Mouse (Mus musculus) heart, embryonic 16.5 days (tissue): ENCODE data around the gene Cdh5. TPM values are rescaled to one million over a fixed set of nuclear protein-coding genes. Genes with fewer than 3 reads are reported as not detected.
A peak's percentile ranks its signal among the peaks of the same experiment; 100 is the strongest.
"Not testable (repeated sequence)": the region's sequence is repeated elsewhere in the genome, so short reads cannot be mapped to it uniquely, and the experiment has no call there.

ENCODE experiments used
- ATAC-seq: fragments of 200-750 bp; cut with Nextera tagmentation; replicated peaks from 2 replicates; pipeline ENCODE4 v1.8.0; 2017; ENCODE audit warnings: moderate number of reproducible peaks; ENCODE audit not compliant: insufficient read depth, low FRiP score; ENCODE audit errors: extremely low read depth
- H3K27ac ChIP-seq: fragments of 300-500 bp; sonication (generic); 2 replicates; pipeline ENCODE4 v1.5.1; 2014; ENCODE audit warnings: mild to moderate bottlenecking, low read length, control low read depth, moderate library complexity
- H3K27me3 ChIP-seq: fragments of 300-500 bp; sonication (generic); 2 replicates; pipeline ENCODE4 v1.6.1; 2014; ENCODE audit warnings: low read length, mixed read lengths; ENCODE audit not compliant: control insufficient read depth, insufficient read depth
- H3K36me3 ChIP-seq: fragments of 300-500 bp; sonication (generic); 2 replicates; pipeline ENCODE4 v1.6.1; 2014; ENCODE audit not compliant: control insufficient read depth, insufficient read depth
- H3K4me1 ChIP-seq: fragments of 300-500 bp; sonication (generic); 2 replicates; pipeline ENCODE4 v1.6.1; 2014; ENCODE audit warnings: low read length, mixed read lengths; ENCODE audit not compliant: control insufficient read depth, insufficient read depth
- H3K4me2 ChIP-seq: fragments of 300-500 bp; sonication (generic); 2 replicates; pipeline ENCODE4 v1.6.1; 2014; ENCODE audit warnings: low read depth, mild to moderate bottlenecking, control low read depth, low read length
- H3K4me3 ChIP-seq: fragments of 300-500 bp; sonication (generic); 2 replicates; pipeline ENCODE4 v1.5.1; 2014; ENCODE audit warnings: mild to moderate bottlenecking, control low read depth, low read length
- H3K9ac ChIP-seq: fragments of 300-500 bp; sonication (generic); 2 replicates; pipeline ENCODE4 v1.6.1; 2014; ENCODE audit warnings: low read length, control low read depth
- H3K9me3 ChIP-seq: fragments of 300-500 bp; sonication (generic); replicated peaks from 2 replicates; pipeline ENCODE4 v1.6.1; 2016; ENCODE audit warnings: low read length; ENCODE audit not compliant: control insufficient read depth
- WGBS: fragments of 180-500 bp; shearing (Covaris S2); extraction: QIAGEN DNeasy Blood & Tissue Kit; methylation state at CpG from one replicate; pipeline ENCODE4 v1.1.7; 2014; 5-methylcytosine and 5-hydroxymethylcytosine counted together
- polyA plus RNA-seq: library from polyadenylated mRNA; unstranded; fragments of >200 nt; fragmentation: Nextera tagmentation; extraction: Ambion mirVana; gene quantifications from 2 replicates; pipeline ENCODE4 v1.2.1, GENCODE M21; 2015

Cdh5 gene
- polyA plus RNA-seq, 1 experiment from 2014 or later = 48.8 TPM

DNA sequence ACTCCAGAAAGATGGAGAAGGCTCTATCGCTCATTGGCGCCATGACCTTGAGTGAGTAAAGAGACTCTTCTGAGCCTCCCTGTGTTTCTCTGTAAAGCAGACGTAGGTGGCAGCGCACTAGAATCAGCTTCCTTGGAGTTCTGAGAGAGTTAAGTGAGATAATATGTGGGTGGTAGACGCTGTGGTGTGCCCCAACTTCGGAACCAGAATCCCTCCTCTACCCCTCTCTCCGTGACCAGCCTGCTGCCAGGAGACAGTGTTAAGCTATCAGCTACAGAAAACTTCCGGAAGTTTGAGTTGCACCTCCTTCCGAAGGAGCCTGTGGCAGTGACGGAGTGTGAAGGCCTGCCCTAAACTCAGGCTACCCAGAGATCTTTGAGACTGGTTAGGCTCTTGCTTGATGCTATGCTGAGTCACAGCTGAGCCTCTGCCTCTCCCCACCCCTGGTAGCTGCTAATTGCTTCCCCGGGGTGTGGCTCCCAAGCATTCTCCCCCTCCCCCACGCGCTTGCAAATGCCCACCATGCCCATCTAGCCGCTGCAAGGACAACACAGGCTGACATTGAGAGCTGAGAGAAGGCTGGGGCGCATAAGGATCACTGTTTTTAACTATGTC is 32.9 kb upstream of the Cdh5 start:
- H3K4me1 ChIP-seq = no peaks in the 10 kb centered on the region
- H3K27me3 ChIP-seq = no peaks in the 10 kb centered on the region
- no peak overlapping the region for H3K9ac ChIP-seq
- H3K4me3 ChIP-seq = no peak overlapping the region
- ATAC-seq = no peak
- H3K4me2 ChIP-seq = no peak overlapping the region
- WGBS = 58% methylated on average over 15 of the region's 15 CpGs
- no peaks in the 10 kb centered on the region for H3K36me3 ChIP-seq
- H3K27ac ChIP-seq = no peak overlapping the region
- no peaks in the 10 kb centered on the region for H3K9me3 ChIP-seq

DNA sequence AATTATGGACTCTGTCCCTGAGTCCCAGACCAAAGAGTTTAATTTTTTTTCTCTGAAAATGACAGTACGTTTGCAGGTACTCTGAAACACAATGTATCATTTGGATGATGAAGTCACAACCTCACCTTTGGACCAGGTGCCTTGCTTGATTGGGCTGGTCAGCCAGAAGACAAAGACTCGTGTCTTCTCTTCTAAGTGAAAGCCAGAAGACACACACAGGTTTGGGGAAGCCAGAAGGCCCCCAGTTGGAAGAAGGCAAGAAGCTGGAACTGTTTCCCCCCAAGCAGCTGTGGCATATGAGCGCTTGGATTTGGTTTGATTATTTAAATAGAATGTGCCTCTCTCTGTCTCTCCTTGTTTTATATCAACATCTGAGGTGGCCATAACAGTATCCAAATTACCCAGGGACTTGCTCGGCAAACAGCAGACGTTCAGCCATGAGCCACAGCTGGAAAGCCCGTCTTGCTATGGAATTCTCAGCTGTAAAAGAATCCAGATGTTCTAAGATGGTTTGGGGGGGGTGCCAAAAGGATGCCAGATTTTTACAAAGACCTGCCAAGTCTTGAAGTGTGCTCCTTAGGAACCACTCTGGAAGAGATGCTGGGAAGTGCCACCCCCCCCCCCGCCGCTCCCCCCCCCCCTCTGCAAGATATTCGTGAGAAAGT is 31.1 kb upstream of the Cdh5 start:
- not testable (repeated sequence) for H3K27me3 ChIP-seq, ATAC-seq, H3K27ac ChIP-seq, H3K36me3 ChIP-seq, H3K9me3 ChIP-seq, H3K4me1 ChIP-seq, H3K4me3 ChIP-seq, H3K9ac ChIP-seq, H3K4me2 ChIP-seq
- WGBS = 79% methylated on average over 8 of the region's 9 CpGs

DNA sequence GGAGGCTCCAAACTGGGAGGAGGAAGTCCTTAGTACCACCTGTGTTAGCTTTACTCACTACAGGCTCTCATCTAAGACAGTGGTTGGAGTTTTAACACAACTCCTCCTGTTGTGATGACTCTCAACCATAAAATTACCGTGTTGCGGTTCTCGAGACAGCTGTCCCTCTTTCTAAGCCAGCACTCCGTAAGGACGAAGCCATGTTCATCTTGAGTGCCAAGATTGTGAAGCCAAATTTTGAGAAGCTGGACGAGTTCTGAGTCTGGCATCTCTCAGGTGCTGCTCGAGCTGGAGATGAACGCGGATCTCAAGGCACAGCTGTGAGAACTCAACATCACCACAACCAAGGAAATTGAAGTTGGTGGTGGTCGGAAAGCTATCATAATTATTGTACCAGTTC is 30.5 kb upstream of the Cdh5 start:
- no peak overlapping the region for H3K27ac ChIP-seq
- H3K4me1 ChIP-seq = no peaks in the 10 kb centered on the region
- no peaks in the 10 kb centered on the region for H3K36me3 ChIP-seq
- H3K27me3 ChIP-seq = no peaks in the 10 kb centered on the region
- no peak overlapping the region for H3K4me2 ChIP-seq
- no peak overlapping the region for H3K4me3 ChIP-seq
- H3K9me3 ChIP-seq = no peaks in the 10 kb centered on the region
- no peak overlapping the region for H3K9ac ChIP-seq
- 80% methylated on average over 10 of the region's 10 CpGs for WGBS
- ATAC-seq = no peak

DNA sequence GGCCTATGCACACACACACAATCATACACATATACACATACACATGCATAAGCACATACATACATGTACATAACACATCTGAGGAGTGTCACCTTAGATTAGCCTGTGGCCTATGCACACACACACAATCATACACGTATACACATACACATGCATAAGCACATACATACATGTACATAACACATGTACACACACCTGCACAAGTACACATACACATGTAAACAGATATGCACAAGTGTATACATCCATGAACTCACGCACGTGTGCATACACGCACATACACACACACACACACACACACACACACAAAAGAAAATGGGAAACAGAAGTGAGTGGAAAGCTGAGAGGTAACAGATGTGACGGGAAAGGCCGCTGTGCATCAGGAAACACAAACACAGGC is 26.3 kb upstream of the Cdh5 start:
- no peak for ATAC-seq
- Histone ChIP-seq H3K9me3 (no peaks in the 10 kb centered on the region), H3K27ac (no peak overlapping the region), H3K9ac (no peak overlapping the region), H3K27me3 (no peaks in the 10 kb centered on the region), H3K4me3 (no peak overlapping the region), H3K4me1 (no peaks in the 10 kb centered on the region), H3K36me3 (no peaks in the 10 kb centered on the region), H3K4me2 (no peak overlapping the region)
- 88% methylated on average over 6 of the region's 6 CpGs for WGBS

DNA sequence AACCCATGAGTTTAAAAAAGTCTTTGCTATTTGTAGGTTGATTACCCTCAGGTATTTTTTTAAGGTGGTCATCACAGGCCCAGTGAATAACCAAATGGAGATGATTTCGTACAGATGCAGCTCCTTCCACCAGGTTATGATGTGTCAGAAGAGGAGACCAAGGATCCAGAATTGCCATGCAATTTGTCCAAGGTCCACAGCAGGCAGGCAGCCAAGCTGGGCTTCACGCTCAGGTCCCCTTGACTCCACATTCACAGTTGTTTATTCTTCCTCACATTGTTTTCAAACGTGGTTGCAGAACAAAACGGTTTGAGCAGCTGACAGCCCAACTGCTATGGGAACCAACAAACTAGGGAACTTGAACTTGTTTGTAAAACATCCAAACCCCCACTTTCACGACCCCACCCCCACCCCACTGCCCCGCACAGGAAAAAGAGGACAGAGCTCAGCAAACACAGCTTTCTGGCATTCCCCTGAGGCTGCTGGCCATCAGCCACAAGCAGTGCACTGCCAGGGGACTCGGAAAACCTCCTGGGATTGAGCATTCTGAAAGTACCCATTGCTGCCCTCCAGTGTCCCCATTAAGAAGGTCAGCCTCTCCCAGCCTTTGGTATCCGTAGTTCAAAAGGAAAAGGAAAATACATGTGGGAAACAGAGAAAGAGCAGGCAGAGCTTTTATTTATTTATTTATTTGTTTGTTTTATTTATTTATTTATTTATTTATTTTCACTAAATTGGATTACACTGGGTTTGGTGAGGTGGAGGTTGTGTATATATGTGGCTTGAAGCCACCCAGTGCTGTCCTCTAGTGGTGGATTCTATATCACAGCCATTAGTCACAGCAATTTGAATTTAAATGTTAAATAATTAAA is 24.6 kb upstream of the Cdh5 start:
- 26% methylated on average over 8 of the region's 8 CpGs for WGBS
- Histone ChIP-seq H3K36me3 (no peaks in the 10 kb centered on the region), H3K27me3 (no peaks in the 10 kb centered on the region), H3K4me1 (no peaks in the 10 kb centered on the region), H3K4me2 (peak overlapping the region; percentile 31), H3K9me3 (no peaks in the 10 kb centered on the region), H3K27ac (no peak overlapping the region), H3K4me3 (no peak overlapping the region), H3K9ac (no peak overlapping the region)
- no peak for ATAC-seq

DNA sequence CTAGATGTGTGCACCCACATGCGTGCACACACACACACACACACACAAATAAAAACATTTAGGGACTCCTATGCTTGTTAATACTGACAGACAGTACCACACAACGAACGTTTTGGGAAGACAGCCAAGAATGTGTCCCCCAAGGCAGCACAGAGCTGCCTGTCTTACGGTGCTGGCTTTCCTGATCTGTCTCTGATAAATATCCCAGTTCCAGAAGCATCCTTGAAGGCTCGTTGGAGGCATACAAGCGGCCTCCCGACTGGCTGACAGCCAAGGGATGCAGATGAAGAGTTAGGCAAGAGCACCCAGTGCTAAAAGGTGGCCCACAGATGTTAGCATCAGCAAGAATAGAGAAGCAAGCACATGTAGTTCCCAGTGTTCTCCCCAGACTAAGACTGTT is 23.3 kb upstream of the Cdh5 start:
- no peak for ATAC-seq

DNA sequence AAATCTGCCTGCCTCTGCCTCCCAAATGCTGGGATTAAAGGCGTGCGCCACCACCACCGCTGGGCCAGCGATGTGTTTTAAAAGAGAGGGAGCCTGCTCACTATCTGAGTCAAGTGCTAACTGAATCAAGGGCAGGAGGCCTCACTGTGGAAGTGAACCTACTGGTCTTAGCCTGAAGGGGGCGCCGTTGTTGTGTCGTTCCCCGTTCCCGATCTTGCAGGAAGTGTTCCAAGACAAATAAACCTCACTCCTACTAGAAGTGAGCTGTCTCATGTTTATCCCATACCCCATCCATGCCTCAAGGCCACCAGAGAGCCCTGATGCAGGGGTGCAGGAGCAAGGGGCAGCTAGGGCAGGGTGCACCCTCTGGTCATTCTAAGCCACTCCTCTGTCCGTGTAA is 16.1 kb upstream of the Cdh5 start:
- no peak overlapping the region for H3K4me2 ChIP-seq
- no peak overlapping the region for H3K9ac ChIP-seq
- no peaks in the 10 kb centered on the region for H3K4me1 ChIP-seq
- H3K36me3 ChIP-seq = no peaks in the 10 kb centered on the region
- WGBS = 60% methylated on average over 10 of the region's 10 CpGs
- no peaks in the 10 kb centered on the region for H3K27me3 ChIP-seq
- ATAC-seq = no peak
- no peak overlapping the region for H3K4me3 ChIP-seq
- no peak overlapping the region for H3K27ac ChIP-seq
- H3K9me3 ChIP-seq = no peaks in the 10 kb centered on the region

More for the DNA sequence above, 23.3 kb upstream of the Cdh5 start:
- Histone ChIP-seq H3K4me1 (no peaks in the 10 kb centered on the region), H3K9ac (no peak overlapping the region), H3K27ac (no peak overlapping the region), H3K4me2 (no peak overlapping the region), H3K27me3 (no peaks in the 10 kb centered on the region), H3K4me3 (no peak overlapping the region), H3K36me3 (no peaks in the 10 kb centered on the region), H3K9me3 (no peaks in the 10 kb centered on the region)
- WGBS = 36% methylated on average over 7 of the region's 7 CpGs

DNA sequence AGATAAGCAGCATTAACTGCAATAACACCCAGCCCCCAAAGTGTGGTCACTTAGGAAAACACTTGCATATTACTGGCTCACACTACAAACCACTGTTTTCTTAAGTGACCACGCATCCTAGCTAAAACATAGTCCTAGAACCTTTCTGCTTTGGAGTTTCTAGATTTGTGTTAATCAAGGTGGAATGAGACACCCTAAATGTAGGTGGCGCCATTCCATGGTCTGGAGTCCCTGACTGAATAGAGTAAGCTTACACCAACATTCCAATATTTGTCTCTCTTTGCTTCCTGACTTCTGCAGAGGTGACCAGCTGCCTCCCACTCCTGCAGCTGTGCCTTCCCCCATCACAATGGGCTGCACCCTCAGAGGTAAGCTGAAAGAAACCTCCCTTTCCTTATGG is 14.8 kb upstream of the Cdh5 start:
- H3K9me3 ChIP-seq = no peaks in the 10 kb centered on the region
- no peaks in the 10 kb centered on the region for H3K27me3 ChIP-seq
- 67% methylated on average over 2 of the region's 2 CpGs for WGBS
- ATAC-seq = no peak
- no peak overlapping the region for H3K27ac ChIP-seq
- H3K36me3 ChIP-seq = no peaks in the 10 kb centered on the region
- H3K4me3 ChIP-seq = no peak overlapping the region
- no peak overlapping the region for H3K4me2 ChIP-seq
- no peak overlapping the region for H3K9ac ChIP-seq
- no peaks in the 10 kb centered on the region for H3K4me1 ChIP-seq

DNA sequence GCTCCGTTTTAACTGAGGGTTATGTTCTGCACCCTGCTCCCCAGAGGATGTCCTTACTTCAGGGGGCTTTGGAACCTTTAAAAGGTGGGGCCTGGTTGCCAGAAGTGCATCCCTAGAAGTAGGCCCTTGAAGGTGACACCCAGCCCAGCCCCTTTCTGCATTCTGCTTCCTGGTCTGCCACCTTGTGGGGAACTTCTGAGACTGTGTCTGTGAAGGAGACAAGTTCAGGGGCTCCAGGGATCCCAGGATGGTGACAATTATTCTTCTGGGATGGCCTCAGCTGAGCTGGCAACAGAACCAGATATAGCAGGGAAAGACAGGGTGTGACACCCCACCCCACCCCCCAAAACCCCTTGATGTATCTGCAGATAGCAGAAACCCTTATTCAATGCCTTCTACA is 14.3 kb upstream of the Cdh5 start:
- Histone ChIP-seq H3K9me3 (no peaks in the 10 kb centered on the region), H3K9ac (no peak overlapping the region), H3K4me3 (no peak overlapping the region), H3K27ac (no peak overlapping the region), H3K27me3 (no peaks in the 10 kb centered on the region), H3K36me3 (no peaks in the 10 kb centered on the region), H3K4me1 (peaks cover 1% of the 10 kb centered on the region; the same call in 1 of the 2 replicates), H3K4me2 (no peak overlapping the region)
- 55% methylated on average over 1 of the region's 1 CpGs for WGBS
- ATAC-seq = no peak
